Mouse (Mus musculus): ENCODE results near the gene Mical3. TPM values are rescaled to one million over a fixed set of nuclear protein-coding genes. Genes with fewer than 3 reads are reported as not detected.

Mical3 gene
- polyA plus RNA-seq, 1 experiment, result 16.2 TPM

GRCm38 (mm10) chr6:121067426-121068086 is 63.2 kb downstream of the Mical3 start:
- Histone ChIP-seq H3K4me3 (ENCODE audit: control insufficient read depth, insufficient read depth, low read length) (no peak overlapping the region), H3K27me3 (ENCODE audit: control insufficient read depth, insufficient read depth, low read length) (no peaks in the 10 kb centered on the region), H3K36me3 (ENCODE audit: control insufficient read depth, insufficient read depth, low read length) (no peaks in the 10 kb centered on the region), H3K27ac (ENCODE audit: control insufficient read depth, insufficient read depth, low read length) (no peak overlapping the region), H3K4me1 (replicated peaks; ENCODE audit: control insufficient read depth, insufficient read depth, low read length) (peaks cover 25% of the 10 kb centered on the region)
- WGBS, result 96% methylated on average over 11 of the region's 11 CpGs
- DNase-seq, result no peak
- TF ChIP-seq POLR2A (IDR thresholded peaks at IDR 0.05; ENCODE audit: control insufficient read depth, extremely low read depth, insufficient read depth, low read length, poor library complexity), result no peak

GRCm38 (mm10) chr6:121066761-121067160 is 64.0 kb downstream of the Mical3 start:
- no peaks in the 10 kb centered on the region for H3K27me3 ChIP-seq (ENCODE audit: control insufficient read depth, insufficient read depth, low read length)
- 93% methylated on average over 6 of the region's 6 CpGs for WGBS
- DNase-seq, result no peak
- no peak overlapping the region for H3K27ac ChIP-seq (ENCODE audit: control insufficient read depth, insufficient read depth, low read length)
- no peaks in the 10 kb centered on the region for H3K36me3 ChIP-seq (ENCODE audit: control insufficient read depth, insufficient read depth, low read length)
- no peak for TF ChIP-seq CTCF (IDR thresholded peaks at IDR 0.05; ENCODE audit: borderline replicate concordance, control insufficient read depth, extremely low read depth, insufficient read depth, low read length, poor library complexity)
- no peak overlapping the region for H3K4me3 ChIP-seq (ENCODE audit: control insufficient read depth, insufficient read depth, low read length)
- peaks cover 30% of the 10 kb centered on the region for H3K4me1 ChIP-seq (replicated peaks; ENCODE audit: control insufficient read depth, insufficient read depth, low read length)

GRCm38 (mm10) chr6:121064356-121065015 is 66.3 kb downstream of the Mical3 start:
- Histone ChIP-seq H3K36me3 (ENCODE audit: control insufficient read depth, insufficient read depth, low read length) (no peaks in the 10 kb centered on the region), H3K4me1 (replicated peaks; ENCODE audit: control insufficient read depth, insufficient read depth, low read length) (peaks cover 24% of the 10 kb centered on the region), H3K4me3 (ENCODE audit: control insufficient read depth, insufficient read depth, low read length) (no peak overlapping the region), H3K27me3 (ENCODE audit: control insufficient read depth, insufficient read depth, low read length) (no peaks in the 10 kb centered on the region), H3K27ac (ENCODE audit: control insufficient read depth, insufficient read depth, low read length) (peak overlapping the region; percentile 35; the same call in 1 of the 2 replicates)
- no peak for DNase-seq
- 96% methylated on average over 17 of the region's 17 CpGs for WGBS
- no peak for TF ChIP-seq POLR2A (IDR thresholded peaks at IDR 0.05; ENCODE audit: control insufficient read depth, extremely low read depth, insufficient read depth, low read length, poor library complexity)
- no peak for TF ChIP-seq CTCF (IDR thresholded peaks at IDR 0.05; ENCODE audit: borderline replicate concordance, control insufficient read depth, extremely low read depth, insufficient read depth, low read length, poor library complexity)

GRCm38 (mm10) chr6:121063771-121064170 is 67.0 kb downstream of the Mical3 start:
- 89% methylated on average over 8 of the region's 8 CpGs for WGBS
- Histone ChIP-seq H3K4me3 (ENCODE audit: control insufficient read depth, insufficient read depth, low read length) (no peak overlapping the region), H3K27me3 (ENCODE audit: control insufficient read depth, insufficient read depth, low read length) (no peaks in the 10 kb centered on the region), H3K4me1 (replicated peaks; ENCODE audit: control insufficient read depth, insufficient read depth, low read length) (peaks cover 24% of the 10 kb centered on the region), H3K36me3 (ENCODE audit: control insufficient read depth, insufficient read depth, low read length) (no peaks in the 10 kb centered on the region), H3K27ac (ENCODE audit: control insufficient read depth, insufficient read depth, low read length) (peak overlapping the region; percentile 35; the same call in 1 of the 2 replicates)
- TF ChIP-seq CTCF (IDR thresholded peaks at IDR 0.05; ENCODE audit: borderline replicate concordance, control insufficient read depth, extremely low read depth, insufficient read depth, low read length, poor library complexity) (no peak), POLR2A (IDR thresholded peaks at IDR 0.05; ENCODE audit: control insufficient read depth, extremely low read depth, insufficient read depth, low read length, poor library complexity) (no peak)
- DNase-seq, result no peak

DNA sequence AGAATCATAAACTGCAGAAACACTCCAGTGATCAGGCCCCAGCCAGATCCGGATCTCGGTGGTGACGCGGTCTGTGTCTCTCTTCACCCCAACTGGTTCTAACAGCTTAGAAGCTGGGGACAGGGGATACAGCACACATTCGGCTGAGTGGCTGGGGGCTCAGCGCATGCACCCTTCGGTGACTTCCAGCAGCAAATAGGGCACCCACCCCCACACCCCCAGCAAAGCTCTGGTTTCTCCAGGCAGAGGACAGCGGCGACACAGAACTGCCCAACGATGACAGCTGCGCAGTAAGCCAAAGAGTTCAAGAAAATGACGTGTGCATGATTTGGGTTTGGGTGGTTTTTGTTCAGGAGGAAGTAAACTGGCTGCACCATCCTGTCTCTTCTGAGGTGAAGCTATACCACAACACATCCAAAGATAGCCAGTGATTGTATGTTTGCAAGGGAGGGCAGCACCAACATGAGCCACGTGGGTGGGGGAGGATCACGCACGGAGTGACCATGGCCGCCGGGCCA is 67.8 kb downstream of the Mical3 start:
- peaks cover 24% of the 10 kb centered on the region for H3K4me1 ChIP-seq (replicated peaks; ENCODE audit: control insufficient read depth, insufficient read depth, low read length)
- WGBS, result 14% methylated on average over 17 of the region's 17 CpGs
- H3K4me3 ChIP-seq (ENCODE audit: control insufficient read depth, insufficient read depth, low read length), result peak overlapping the region; percentile 35
- no peak for DNase-seq
- TF ChIP-seq POLR2A (IDR thresholded peaks at IDR 0.05; ENCODE audit: control insufficient read depth, extremely low read depth, insufficient read depth, low read length, poor library complexity) (no peak), CTCF (IDR thresholded peaks at IDR 0.05; ENCODE audit: borderline replicate concordance, control insufficient read depth, extremely low read depth, insufficient read depth, low read length, poor library complexity) (no peak)
- no peaks in the 10 kb centered on the region for H3K36me3 ChIP-seq (ENCODE audit: control insufficient read depth, insufficient read depth, low read length)
- H3K27me3 ChIP-seq (ENCODE audit: control insufficient read depth, insufficient read depth, low read length), result no peaks in the 10 kb centered on the region
- H3K27ac ChIP-seq (ENCODE audit: control insufficient read depth, insufficient read depth, low read length), result peak overlapping the region; percentile 27; the same call in 1 of the 2 replicates

GRCm38 (mm10) chr6:121058039-121058438 is 72.8 kb downstream of the Mical3 start:
- no peak overlapping the region for H3K27ac ChIP-seq (ENCODE audit: control insufficient read depth, insufficient read depth, low read length)
- H3K4me1 ChIP-seq (replicated peaks; ENCODE audit: control insufficient read depth, insufficient read depth, low read length), result peaks cover 49% of the 10 kb centered on the region
- H3K27me3 ChIP-seq (ENCODE audit: control insufficient read depth, insufficient read depth, low read length), result no peaks in the 10 kb centered on the region
- H3K36me3 ChIP-seq (ENCODE audit: control insufficient read depth, insufficient read depth, low read length), result no peaks in the 10 kb centered on the region
- peak; percentile 19 for DNase-seq
- no peak for TF ChIP-seq POLR2A (IDR thresholded peaks at IDR 0.05; ENCODE audit: control insufficient read depth, extremely low read depth, insufficient read depth, low read length, poor library complexity)
- TF ChIP-seq CTCF (IDR thresholded peaks at IDR 0.05; ENCODE audit: borderline replicate concordance, control insufficient read depth, extremely low read depth, insufficient read depth, low read length, poor library complexity), result no peak
- no peak overlapping the region for H3K4me3 ChIP-seq (ENCODE audit: control insufficient read depth, insufficient read depth, low read length)
- 57% methylated on average over 2 of the region's 2 CpGs for WGBS

Data from thymus, adult 2 months (tissue).